18 mouse cellular contexts compared by ENCODE assay signal in genomic region chr13:31472804-31473203, GRCm38 (mm10).
"Had no signal": no experiment of that assay in that cellular context is flagged by ENCODE, and none has a peak within 500 bp of the region (broad histone marks: within the 10 kb centered on the region; RNA-seq: fewer than 3 reads in every experiment).

No protein-coding gene starts in this region.

- H3K36me3 ChIP-seq: kidney, embryonic 15.5 days; liver, embryonic 13.5 days; neural tube, embryonic 12.5 days had no signal

- DNase-seq: kidney, adult 11 months; kidney, adult 8-10 months; kidney, postnatal 10 days; kidney, postnatal 36 days; liver, embryonic 13.5 days; lung, adult 2 months; lung, postnatal 14 days; lung, postnatal 4 days; midbrain, embryonic 14.5 days; right cerebral cortex, adult 18-20 months; right cerebral cortex, postnatal 14 days; right cerebral cortex, postnatal 4 days; thymus, postnatal 25 days had no signal

- H3K4me1 ChIP-seq: kidney, embryonic 15.5 days; liver, embryonic 13.5 days; neural tube, embryonic 12.5 days had no signal

- H3K9me3 ChIP-seq: kidney, embryonic 15.5 days; liver, embryonic 13.5 days; neural tube, embryonic 12.5 days had no signal

- H3K27ac ChIP-seq: kidney, embryonic 15.5 days; left cerebral cortex, adult 2 months; liver, embryonic 13.5 days; neural tube, embryonic 12.5 days; stomach, postnatal 0 days had no signal

- H3K27me3 ChIP-seq: kidney, embryonic 15.5 days; liver, embryonic 13.5 days; neural tube, embryonic 12.5 days had no signal

- H3K9ac ChIP-seq: kidney, embryonic 15.5 days; liver, embryonic 13.5 days; neural tube, embryonic 12.5 days had no signal

- H3K4me3 ChIP-seq: kidney, embryonic 15.5 days; left cerebral cortex, adult 2 months; liver, embryonic 13.5 days; neural tube, embryonic 12.5 days had no signal

- H3K4me2 ChIP-seq: kidney, embryonic 15.5 days; liver, embryonic 13.5 days; midbrain, embryonic 11.5 days; neural tube, embryonic 12.5 days had no signal
